Mouse (Mus musculus) layer of hippocampus, adult 9-11 months (tissue): ENCODE data around the gene Insm2.
"Not testable (repeated sequence)": the region's sequence is repeated elsewhere in the genome, so short reads cannot be mapped to it uniquely, and the experiment has no call there.

Source experiments
- DNase-seq: peaks from one replicate; pipeline ENCODE4 v3.0.0; 2022

The Insm2 gene

GRCm38 (mm10) chr12:55598887-55599561, at the start of gene Insm2:
Insm2 (plus strand) TSS chr12:55599427.
- DNase-seq: no peak

GRCm38 (mm10) chr12:55554901-55555300, 44.3 kb upstream of the Insm2 start:
- not testable (repeated sequence) for DNase-seq

- DNase-seq: no peak
Observed at GRCm38 (mm10) chr12:55557866-55558265, 41.4 kb upstream of the Insm2 start.

GRCm38 (mm10) chr12:55559184-55559855, 39.9 kb upstream of the Insm2 start:
- no peak for DNase-seq

- DNase-seq: no peak
Observed at GRCm38 (mm10) chr12:55560025-55560690, 39.1 kb upstream of the Insm2 start.

- no peak for DNase-seq
Observed at GRCm38 (mm10) chr12:55563742-55564141, 35.5 kb upstream of the Insm2 start.

- DNase-seq: no peak
Observed at GRCm38 (mm10) chr12:55564187-55564963, 34.9 kb upstream of the Insm2 start.

GRCm38 (mm10) chr12:55565206-55565605, 34.0 kb upstream of the Insm2 start, which contains the start of gene Aldoart2:
Aldoart2 (plus strand) TSS chr12:55565239.
- no peak for DNase-seq

GRCm38 (mm10) chr12:55565867-55566266, 33.4 kb upstream of the Insm2 start:
- no peak for DNase-seq

- no peak for DNase-seq
Observed at GRCm38 (mm10) chr12:55566837-55567236, 32.4 kb upstream of the Insm2 start.

GRCm38 (mm10) chr12:55568466-55568865, 30.8 kb upstream of the Insm2 start:
- no peak for DNase-seq

- no peak for DNase-seq
Observed at GRCm38 (mm10) chr12:55569676-55570075, 29.6 kb upstream of the Insm2 start.

- no peak for DNase-seq
Observed at GRCm38 (mm10) chr12:55570646-55571045, 28.6 kb upstream of the Insm2 start.

GRCm38 (mm10) chr12:55571181-55571580, 28.0 kb upstream of the Insm2 start:
- DNase-seq: no peak

GRCm38 (mm10) chr12:55571661-55572060, 27.6 kb upstream of the Insm2 start:
- DNase-seq: no peak

- DNase-seq: no peak
Observed at GRCm38 (mm10) chr12:55573089-55573488, 26.1 kb upstream of the Insm2 start.

GRCm38 (mm10) chr12:55573794-55574193, 25.4 kb upstream of the Insm2 start:
- no peak for DNase-seq

- not testable (repeated sequence) for DNase-seq
Observed at GRCm38 (mm10) chr12:55586936-55587335, 12.3 kb upstream of the Insm2 start.

GRCm38 (mm10) chr12:55598537-55598886, 715 bp upstream of the Insm2 start:
- no peak for DNase-seq

- no peak for DNase-seq
Observed at GRCm38 (mm10) chr12:55599639-55600502, 644 bp downstream of the Insm2 start.

- no peak for DNase-seq
Observed at GRCm38 (mm10) chr12:55600503-55600994, 1.3 kb downstream of the Insm2 start.

- DNase-seq: no peak
Observed at GRCm38 (mm10) chr12:55604411-55604810, 5.2 kb downstream of the Insm2 start.
